Mouse (Mus musculus): ENCODE data around the gene Agrp. TPM values are rescaled to one million over a fixed set of nuclear protein-coding genes. Genes with fewer than 3 reads are reported as not detected.
A peak's percentile ranks its signal among the peaks of the same experiment; 100 is the strongest.

Agrp gene
- polyA plus RNA-seq, 1 experiment from 2014 or later, result 1.1 TPM

GRCm38 (mm10) chr8:105555230-105555629 is 82.0 kb downstream of the Agrp start:
- Histone ChIP-seq H3K4me2 (no peak overlapping the region), H3K9ac (no peak overlapping the region), H3K4me1 (no peaks in the 10 kb centered on the region), H3K9me3 (no peaks in the 10 kb centered on the region), H3K36me3 (replicated peaks) (0 out of 2 replicates have a peak, but pooled peaks cover 3% of the 10 kb centered on the region), H3K27ac (no peak overlapping the region), H3K4me3 (no peak overlapping the region), H3K27me3 (replicated peaks) (no peaks in the 10 kb centered on the region)
- ATAC-seq (replicated peaks), result no peak
- 74% methylated on average over 3 of the region's 3 CpGs for WGBS

- 0 out of 2 replicates have a peak, but pooled peaks have one; percentile 21 for ATAC-seq (replicated peaks)
Measured at GRCm38 (mm10) chr8:105554087-105554486, 83.1 kb downstream of the Agrp start.

GRCm38 (mm10) chr8:105552824-105553223 is 84.4 kb downstream of the Agrp start:
- Histone ChIP-seq H3K4me1 (no peaks in the 10 kb centered on the region), H3K36me3 (replicated peaks) (0 out of 2 replicates have a peak, but pooled peaks cover 3% of the 10 kb centered on the region), H3K27ac (no peak overlapping the region), H3K9me3 (no peaks in the 10 kb centered on the region), H3K4me3 (no peak overlapping the region), H3K9ac (no peak overlapping the region), H3K27me3 (replicated peaks) (no peaks in the 10 kb centered on the region), H3K4me2 (no peak overlapping the region)
- ATAC-seq (replicated peaks), result no peak
- WGBS, result 87% methylated on average over 1 of the region's 1 CpGs

More at GRCm38 (mm10) chr8:105554087-105554486, 83.1 kb downstream of the Agrp start:
- no peaks in the 10 kb centered on the region for H3K9me3 ChIP-seq
- H3K4me3 ChIP-seq, result no peak overlapping the region
- H3K27ac ChIP-seq, result no peak overlapping the region
- no peak overlapping the region for H3K4me2 ChIP-seq
- no peak overlapping the region for H3K9ac ChIP-seq
- no peaks in the 10 kb centered on the region for H3K4me1 ChIP-seq
- 0 out of 2 replicates have a peak, but pooled peaks cover 3% of the 10 kb centered on the region for H3K36me3 ChIP-seq (replicated peaks)
- no peaks in the 10 kb centered on the region for H3K27me3 ChIP-seq (replicated peaks)

GRCm38 (mm10) chr8:105552032-105552431 is 85.2 kb downstream of the Agrp start:
- Histone ChIP-seq H3K27ac (no peak overlapping the region), H3K9me3 (no peaks in the 10 kb centered on the region), H3K27me3 (replicated peaks) (no peaks in the 10 kb centered on the region), H3K9ac (no peak overlapping the region), H3K4me2 (no peak overlapping the region), H3K4me1 (no peaks in the 10 kb centered on the region), H3K36me3 (replicated peaks) (0 out of 2 replicates have a peak, but pooled peaks cover 3% of the 10 kb centered on the region), H3K4me3 (no peak overlapping the region)
- 94% methylated on average over 2 of the region's 2 CpGs for WGBS
- no peak for ATAC-seq (replicated peaks)

- ATAC-seq (replicated peaks), result no peak
- Histone ChIP-seq H3K4me2 (no peak overlapping the region), H3K4me1 (peaks cover 1% of the 10 kb centered on the region; the same call in 1 of the 2 replicates), H3K27me3 (replicated peaks) (no peaks in the 10 kb centered on the region), H3K9ac (no peak overlapping the region), H3K27ac (no peak overlapping the region), H3K4me3 (no peak overlapping the region), H3K36me3 (replicated peaks) (0 out of 2 replicates have a peak, but pooled peaks cover 3% of the 10 kb centered on the region), H3K9me3 (no peaks in the 10 kb centered on the region)
- 82% methylated on average over 2 of the region's 2 CpGs for WGBS
Measured at GRCm38 (mm10) chr8:105550083-105550482, 87.1 kb downstream of the Agrp start.

GRCm38 (mm10) chr8:105549506-105549905 is 87.7 kb downstream of the Agrp start:
- Histone ChIP-seq H3K27me3 (replicated peaks) (no peaks in the 10 kb centered on the region), H3K27ac (no peak overlapping the region), H3K9ac (no peak overlapping the region), H3K9me3 (no peaks in the 10 kb centered on the region), H3K36me3 (replicated peaks) (0 out of 2 replicates have a peak, but pooled peaks cover 3% of the 10 kb centered on the region), H3K4me1 (peaks cover 7% of the 10 kb centered on the region; the same call in 1 of the 2 replicates), H3K4me3 (no peak overlapping the region), H3K4me2 (no peak overlapping the region)
- 92% methylated on average over 1 of the region's 1 CpGs for WGBS
- no peak for ATAC-seq (replicated peaks)

- 94% methylated on average over 6 of the region's 6 CpGs for WGBS
- no peaks in the 10 kb centered on the region for H3K9me3 ChIP-seq
- H3K27me3 ChIP-seq (replicated peaks), result no peaks in the 10 kb centered on the region
- no peak overlapping the region for H3K9ac ChIP-seq
- H3K36me3 ChIP-seq (replicated peaks), result 0 out of 2 replicates have a peak, but pooled peaks cover 4% of the 10 kb centered on the region
- H3K4me3 ChIP-seq, result no peak overlapping the region
- ATAC-seq (replicated peaks), result no peak
- H3K27ac ChIP-seq, result no peak overlapping the region
- peaks cover 14% of the 10 kb centered on the region for H3K4me1 ChIP-seq
- H3K4me2 ChIP-seq, result no peak overlapping the region
Measured at GRCm38 (mm10) chr8:105546384-105547350, 90.5 kb downstream of the Agrp start.

- no peak for ATAC-seq (replicated peaks)
- no peak overlapping the region for H3K27ac ChIP-seq
Measured at GRCm38 (mm10) chr8:105545249-105545648, 91.9 kb downstream of the Agrp start.

GRCm38 (mm10) chr8:105544544-105545205 is 92.5 kb downstream of the Agrp start:
- Histone ChIP-seq H3K9ac (no peak overlapping the region), H3K9me3 (no peaks in the 10 kb centered on the region), H3K4me3 (no peak overlapping the region), H3K4me2 (no peak overlapping the region), H3K27me3 (replicated peaks) (no peaks in the 10 kb centered on the region), H3K36me3 (replicated peaks) (0 out of 2 replicates have a peak, but pooled peaks cover 4% of the 10 kb centered on the region), H3K27ac (0 out of 2 replicates have a peak overlapping the region, but pooled peaks have one; percentile 17), H3K4me1 (peaks cover 14% of the 10 kb centered on the region)
- 51% methylated on average over 7 of the region's 7 CpGs for WGBS
- ATAC-seq (replicated peaks), result 0 out of 2 replicates have a peak, but pooled peaks have one; percentile 20

More at GRCm38 (mm10) chr8:105545249-105545648, 91.9 kb downstream of the Agrp start:
- Histone ChIP-seq H3K9me3 (no peaks in the 10 kb centered on the region), H3K4me2 (no peak overlapping the region), H3K9ac (no peak overlapping the region), H3K36me3 (replicated peaks) (0 out of 2 replicates have a peak, but pooled peaks cover 4% of the 10 kb centered on the region), H3K4me3 (no peak overlapping the region), H3K4me1 (peaks cover 14% of the 10 kb centered on the region), H3K27me3 (replicated peaks) (no peaks in the 10 kb centered on the region)
- WGBS, result 87% methylated on average over 3 of the region's 3 CpGs

GRCm38 (mm10) chr8:105543703-105544102 is 93.5 kb downstream of the Agrp start:
- ATAC-seq (replicated peaks), result no peak
- H3K9me3 ChIP-seq, result no peaks in the 10 kb centered on the region
- peaks cover 12% of the 10 kb centered on the region; the same call in 1 of the 2 replicates for H3K36me3 ChIP-seq (replicated peaks)
- no peak overlapping the region for H3K27ac ChIP-seq
- H3K4me2 ChIP-seq, result no peak overlapping the region
- H3K4me1 ChIP-seq, result peaks cover 14% of the 10 kb centered on the region
- whole genome bisulfite sequencing, result 79% methylated on average over 1 of the region's 1 CpGs
- H3K9ac ChIP-seq, result no peak overlapping the region
- no peaks in the 10 kb centered on the region for H3K27me3 ChIP-seq (replicated peaks)
- no peak overlapping the region for H3K4me3 ChIP-seq

- ATAC-seq (replicated peaks), result no peak
- Histone ChIP-seq H3K9ac (no peak overlapping the region), H3K4me1 (peaks cover 14% of the 10 kb centered on the region), H3K4me3 (no peak overlapping the region), H3K4me2 (no peak overlapping the region), H3K27me3 (replicated peaks) (no peaks in the 10 kb centered on the region), H3K9me3 (no peaks in the 10 kb centered on the region), H3K27ac (no peak overlapping the region), H3K36me3 (replicated peaks) (peaks cover 21% of the 10 kb centered on the region; the same call in 1 of the 2 replicates)
- 92% methylated on average over 2 of the region's 2 CpGs for WGBS
Measured at GRCm38 (mm10) chr8:105542808-105543207, 94.4 kb downstream of the Agrp start.
